Mouse (Mus musculus): ENCODE results near the gene Zfhx3. TPM values are rescaled to one million over a fixed set of nuclear protein-coding genes. Genes with fewer than 3 reads are reported as not detected.

Zfhx3 gene
- polyA plus RNA-seq, 1 experiment from 2014 or later: 3.3 TPM

GRCm38 (mm10) chr8:108691456-108692238, 749.2 kb downstream of the Zfhx3 start:
- peaks cover 19% of the 10 kb centered on the region for H3K27me3 ChIP-seq (ENCODE audit: control insufficient read depth, insufficient read depth, low read length)
- peak overlapping the region; percentile 71 for H3K4me2 ChIP-seq (ENCODE audit: low read depth, low read length)
- no peaks in the 10 kb centered on the region for H3K9me3 ChIP-seq (replicated peaks; ENCODE audit: control insufficient read depth, low read length)
- WGBS: 4% methylated on average over 21 of the region's 21 CpGs
- peak overlapping the region; percentile 40 for H3K4me3 ChIP-seq (ENCODE audit: low read length)
- H3K4me1 ChIP-seq (ENCODE audit: control insufficient read depth, insufficient read depth, low read length): peaks cover 30% of the 10 kb centered on the region
- peak overlapping the region; percentile 46 for H3K9ac ChIP-seq (ENCODE audit: low read length)
- ATAC-seq (replicated peaks; ENCODE audit: extremely low read depth, insufficient read depth, low FRiP score): no peak
- H3K27ac ChIP-seq (ENCODE audit: low read length): no peak overlapping the region
- H3K36me3 ChIP-seq (ENCODE audit: control insufficient read depth, insufficient read depth): no peaks in the 10 kb centered on the region

GRCm38 (mm10) chr8:108692239-108692627, 749.8 kb downstream of the Zfhx3 start:
- no peak for ATAC-seq (replicated peaks; ENCODE audit: extremely low read depth, insufficient read depth, low FRiP score)
- H3K27me3 ChIP-seq (ENCODE audit: control insufficient read depth, insufficient read depth, low read length): peaks cover 20% of the 10 kb centered on the region
- H3K9me3 ChIP-seq (replicated peaks; ENCODE audit: control insufficient read depth, low read length): no peaks in the 10 kb centered on the region
- 5% methylated on average over 5 of the region's 5 CpGs for WGBS
- H3K9ac ChIP-seq (ENCODE audit: low read length): no peak overlapping the region
- peaks cover 30% of the 10 kb centered on the region for H3K4me1 ChIP-seq (ENCODE audit: control insufficient read depth, insufficient read depth, low read length)
- peak overlapping the region; percentile 40 for H3K4me3 ChIP-seq (ENCODE audit: low read length)
- peak overlapping the region; percentile 71 for H3K4me2 ChIP-seq (ENCODE audit: low read depth, low read length)
- no peak overlapping the region for H3K27ac ChIP-seq (ENCODE audit: low read length)
- no peaks in the 10 kb centered on the region for H3K36me3 ChIP-seq (ENCODE audit: control insufficient read depth, insufficient read depth)

DNA sequence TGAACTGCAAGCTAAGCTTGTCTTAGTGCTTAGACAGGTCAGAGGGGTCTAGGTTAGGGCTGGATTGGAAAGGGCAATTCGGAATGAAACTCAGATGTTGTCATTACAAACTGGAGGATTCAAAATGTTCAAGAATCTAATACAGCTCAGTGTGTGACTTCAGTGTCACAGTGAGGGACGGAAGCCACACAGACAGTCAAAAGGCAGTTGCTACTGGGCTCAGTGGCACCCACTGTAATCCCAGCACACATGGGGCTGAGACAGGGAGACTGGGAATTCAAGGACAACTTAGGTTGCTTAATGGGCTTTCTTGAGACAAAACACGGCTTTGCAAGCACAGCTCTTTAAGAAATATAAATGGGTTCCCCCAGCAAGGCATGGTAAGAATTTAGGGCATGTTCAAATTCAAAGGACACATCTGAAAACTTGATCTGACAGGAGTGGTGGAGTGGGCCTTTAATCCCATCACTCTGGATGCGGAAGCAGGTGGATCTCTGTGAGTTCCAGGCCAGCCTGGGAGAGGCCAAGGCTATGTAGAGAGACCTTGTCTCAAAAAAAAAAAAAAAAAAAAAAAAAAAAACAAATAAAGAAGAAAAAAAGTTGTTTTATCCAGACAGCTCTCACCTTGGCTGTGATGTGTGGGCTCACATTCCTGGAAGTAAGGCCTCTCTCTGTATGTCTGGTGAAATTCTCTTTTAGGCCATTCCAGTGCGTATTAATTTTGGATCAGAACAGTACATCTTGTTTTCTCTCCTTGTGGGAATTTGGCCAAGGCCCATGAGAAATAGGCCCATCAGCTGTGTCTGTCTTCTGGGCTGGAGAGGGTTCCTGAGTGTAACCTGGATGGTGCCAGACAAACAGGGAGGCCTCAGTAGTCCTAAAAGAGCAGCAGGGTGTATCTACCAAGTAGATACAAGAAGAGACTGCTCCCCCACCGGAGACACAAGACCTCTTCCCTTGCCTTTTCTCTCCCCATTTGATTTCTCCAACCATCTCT, 750.5 kb downstream of the Zfhx3 start:
- H3K27me3 ChIP-seq (ENCODE audit: control insufficient read depth, insufficient read depth, low read length): peaks cover 27% of the 10 kb centered on the region
- H3K9ac ChIP-seq (ENCODE audit: low read length): no peak overlapping the region
- H3K4me1 ChIP-seq (ENCODE audit: control insufficient read depth, insufficient read depth, low read length): peaks cover 30% of the 10 kb centered on the region
- ATAC-seq (replicated peaks; ENCODE audit: extremely low read depth, insufficient read depth, low FRiP score): no peak
- no peaks in the 10 kb centered on the region for H3K36me3 ChIP-seq (ENCODE audit: control insufficient read depth, insufficient read depth)
- WGBS: 79% methylated on average over 6 of the region's 6 CpGs
- no peaks in the 10 kb centered on the region for H3K9me3 ChIP-seq (replicated peaks; ENCODE audit: control insufficient read depth, low read length)
- H3K4me2 ChIP-seq (ENCODE audit: low read depth, low read length): no peak overlapping the region
- no peak overlapping the region for H3K27ac ChIP-seq (ENCODE audit: low read length)
- no peak overlapping the region for H3K4me3 ChIP-seq (ENCODE audit: low read length)

- peaks cover 30% of the 10 kb centered on the region for H3K4me1 ChIP-seq (ENCODE audit: control insufficient read depth, insufficient read depth, low read length)
- peak; percentile 67 for ATAC-seq (replicated peaks; ENCODE audit: extremely low read depth, insufficient read depth, low FRiP score)
- H3K9me3 ChIP-seq (replicated peaks; ENCODE audit: control insufficient read depth, low read length): no peaks in the 10 kb centered on the region
- no peak overlapping the region for H3K9ac ChIP-seq (ENCODE audit: low read length)
- no peak overlapping the region for H3K4me3 ChIP-seq (ENCODE audit: low read length)
- no peak overlapping the region for H3K27ac ChIP-seq (ENCODE audit: low read length)
- WGBS: 58% methylated on average over 5 of the region's 5 CpGs
- H3K4me2 ChIP-seq (ENCODE audit: low read depth, low read length): no peak overlapping the region
- H3K36me3 ChIP-seq (ENCODE audit: control insufficient read depth, insufficient read depth): no peaks in the 10 kb centered on the region
- peaks cover 34% of the 10 kb centered on the region for H3K27me3 ChIP-seq (ENCODE audit: control insufficient read depth, insufficient read depth, low read length)
Observed at GRCm38 (mm10) chr8:108693841-108694240, 751.4 kb downstream of the Zfhx3 start.

DNA sequence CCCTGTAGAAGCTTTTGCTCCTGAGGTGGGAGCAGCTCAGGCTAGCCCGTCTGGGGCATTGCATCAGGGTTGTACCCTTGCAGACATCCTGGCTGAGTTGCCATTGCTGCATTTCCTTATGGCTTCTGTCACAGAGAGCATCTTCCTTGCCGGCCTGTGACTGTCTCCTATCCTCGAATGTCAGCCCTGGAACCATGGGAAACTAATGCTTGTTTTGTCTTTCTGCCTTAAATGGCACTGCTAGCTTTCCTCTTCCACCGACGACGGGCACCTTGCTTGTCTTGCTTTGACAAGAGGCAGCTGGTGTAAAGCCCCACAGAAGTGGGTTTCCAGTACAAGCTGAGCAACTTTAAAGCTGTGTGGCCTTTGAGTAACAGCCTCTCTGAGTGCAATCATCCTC, 752.1 kb downstream of the Zfhx3 start:
- Histone ChIP-seq H3K27me3 (ENCODE audit: control insufficient read depth, insufficient read depth, low read length) (peaks cover 41% of the 10 kb centered on the region), H3K9me3 (replicated peaks; ENCODE audit: control insufficient read depth, low read length) (no peaks in the 10 kb centered on the region), H3K4me1 (ENCODE audit: control insufficient read depth, insufficient read depth, low read length) (peaks cover 31% of the 10 kb centered on the region), H3K4me3 (ENCODE audit: low read length) (no peak overlapping the region), H3K27ac (ENCODE audit: low read length) (no peak overlapping the region), H3K36me3 (ENCODE audit: control insufficient read depth, insufficient read depth) (no peaks in the 10 kb centered on the region), H3K4me2 (ENCODE audit: low read depth, low read length) (no peak overlapping the region), H3K9ac (ENCODE audit: low read length) (no peak overlapping the region)
- ATAC-seq (replicated peaks; ENCODE audit: extremely low read depth, insufficient read depth, low FRiP score): no peak
- WGBS: 56% methylated on average over 6 of the region's 6 CpGs

DNA sequence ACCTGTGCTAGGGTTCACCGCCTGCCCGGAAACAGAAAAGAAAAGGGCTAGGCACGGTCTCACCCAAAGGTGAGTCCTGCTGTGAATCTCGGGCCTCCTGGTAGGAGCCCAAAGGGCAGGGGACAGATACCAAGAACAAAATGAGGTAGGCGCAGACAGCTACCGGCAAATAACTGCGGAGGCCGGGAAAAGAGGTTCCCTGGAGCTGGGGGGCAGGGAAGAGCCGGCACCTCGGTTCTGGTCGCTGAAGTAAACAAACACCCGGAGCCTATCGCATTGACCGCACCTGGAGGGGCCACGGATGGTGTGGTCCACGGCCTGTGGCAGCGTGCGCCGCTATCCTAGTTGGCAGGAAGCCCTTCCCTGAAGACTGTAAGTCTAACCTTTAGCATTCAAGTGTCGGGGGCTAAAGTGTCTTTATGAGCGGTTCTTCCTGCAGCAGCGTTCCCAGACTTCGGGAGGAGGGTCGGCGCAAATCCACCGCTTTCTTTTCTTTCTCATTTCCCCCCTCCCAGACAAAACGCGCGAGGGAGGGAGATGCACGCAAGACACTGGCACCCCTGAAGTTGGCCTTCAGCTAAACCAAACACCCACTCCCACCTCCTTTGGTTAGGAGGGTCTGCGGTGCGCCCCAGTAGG, 752.9 kb downstream of the Zfhx3 start:
- H3K36me3 ChIP-seq (ENCODE audit: control insufficient read depth, insufficient read depth): no peaks in the 10 kb centered on the region
- no peaks in the 10 kb centered on the region for H3K9me3 ChIP-seq (replicated peaks; ENCODE audit: control insufficient read depth, low read length)
- no peak for ATAC-seq (replicated peaks; ENCODE audit: extremely low read depth, insufficient read depth, low FRiP score)
- H3K27me3 ChIP-seq (ENCODE audit: control insufficient read depth, insufficient read depth, low read length): peaks cover 49% of the 10 kb centered on the region
- H3K4me2 ChIP-seq (ENCODE audit: low read depth, low read length): peak overlapping the region; percentile 60
- peaks cover 35% of the 10 kb centered on the region for H3K4me1 ChIP-seq (ENCODE audit: control insufficient read depth, insufficient read depth, low read length)
- 17% methylated on average over 32 of the region's 32 CpGs for WGBS
- H3K27ac ChIP-seq (ENCODE audit: low read length): no peak overlapping the region
- peak overlapping the region; percentile 42 for H3K4me3 ChIP-seq (ENCODE audit: low read length)
- H3K9ac ChIP-seq (ENCODE audit: low read length): 0 out of 2 replicates have a peak overlapping the region, but pooled peaks have one; percentile 27

DNA sequence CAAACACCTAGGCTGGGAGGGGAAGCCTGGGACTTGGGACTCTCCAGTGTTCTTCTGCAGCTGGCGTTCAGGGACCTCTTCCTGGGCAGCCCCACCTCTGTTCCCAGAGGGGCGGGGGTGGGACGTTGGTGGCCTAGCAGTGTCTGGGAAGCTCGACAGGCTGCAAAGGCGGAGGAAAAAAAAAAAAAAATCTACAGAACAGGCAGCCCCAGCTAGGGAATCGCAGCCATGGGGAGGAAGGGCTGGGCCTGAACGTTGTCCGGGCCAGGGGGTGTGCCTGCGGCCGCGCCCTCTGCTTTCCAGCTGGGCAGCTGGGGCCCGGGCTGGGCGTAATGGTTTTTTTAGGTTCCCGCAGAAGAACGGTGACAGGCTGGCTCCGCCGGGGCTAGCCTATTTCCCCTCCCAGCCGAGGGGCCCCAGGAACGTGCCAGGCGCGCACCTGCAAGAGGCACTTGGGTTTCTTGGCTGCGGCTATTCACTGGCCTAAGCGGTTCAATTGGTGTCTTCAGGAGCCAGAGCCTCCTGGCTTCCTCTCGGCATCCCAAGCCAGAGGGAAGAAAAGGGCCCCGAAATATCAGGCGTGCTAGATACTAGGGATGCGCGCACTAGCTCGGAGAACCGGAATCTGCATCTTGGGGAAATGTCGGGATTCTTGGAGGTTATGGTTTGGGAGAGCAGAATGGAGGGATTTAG, 753.6 kb downstream of the Zfhx3 start:
- Histone ChIP-seq H3K4me3 (ENCODE audit: low read length) (peak overlapping the region; percentile 42), H3K27me3 (ENCODE audit: control insufficient read depth, insufficient read depth, low read length) (peaks cover 53% of the 10 kb centered on the region), H3K27ac (ENCODE audit: low read length) (no peak overlapping the region), H3K4me1 (ENCODE audit: control insufficient read depth, insufficient read depth, low read length) (peaks cover 33% of the 10 kb centered on the region), H3K9ac (ENCODE audit: low read length) (0 out of 2 replicates have a peak overlapping the region, but pooled peaks have one; percentile 27), H3K9me3 (replicated peaks; ENCODE audit: control insufficient read depth, low read length) (no peaks in the 10 kb centered on the region), H3K36me3 (ENCODE audit: control insufficient read depth, insufficient read depth) (no peaks in the 10 kb centered on the region), H3K4me2 (ENCODE audit: low read depth, low read length) (peak overlapping the region; percentile 60)
- 0 out of 2 replicates have a peak, but pooled peaks have one; percentile 15 for ATAC-seq (replicated peaks; ENCODE audit: extremely low read depth, insufficient read depth, low FRiP score)
- under 1% methylated on average over 31 of the region's 31 CpGs for WGBS

DNA sequence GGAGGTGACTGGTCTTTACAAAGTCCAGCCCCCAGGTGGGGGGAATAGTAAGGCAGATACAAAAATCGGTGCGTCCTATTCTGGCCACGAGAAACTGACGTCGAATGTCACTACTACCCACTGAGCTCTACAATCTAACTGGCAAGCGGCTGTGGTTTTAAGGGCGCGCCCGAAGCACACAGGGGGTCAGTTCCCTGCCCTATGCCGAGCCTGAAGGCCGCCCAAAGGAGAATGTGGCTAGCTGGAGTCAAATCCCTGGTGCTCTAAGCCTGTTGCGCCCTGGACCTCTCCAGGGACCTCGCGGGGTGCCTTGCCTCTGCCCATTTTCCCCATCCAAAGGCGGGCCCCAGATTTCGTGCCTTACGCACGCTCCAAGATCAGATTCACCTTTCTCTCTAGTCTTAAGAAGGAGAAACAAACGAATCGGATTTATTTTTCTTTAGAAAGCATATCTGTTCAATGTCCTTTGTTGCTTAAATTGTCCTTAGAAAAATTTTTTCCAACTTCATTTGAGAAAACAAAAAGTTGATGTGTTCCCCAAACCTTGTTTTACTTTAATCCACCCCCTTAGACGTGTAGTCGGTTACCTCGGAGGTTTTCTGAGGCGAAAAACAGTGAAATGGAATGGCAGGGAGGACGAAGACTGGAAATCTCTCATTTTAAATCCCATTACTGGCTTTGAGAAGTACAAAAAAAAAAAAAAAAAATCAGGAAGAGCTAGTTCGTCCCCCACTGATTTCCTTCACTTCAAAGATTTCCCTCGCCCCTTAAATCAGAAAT, 754.4 kb downstream of the Zfhx3 start:
- peaks cover 25% of the 10 kb centered on the region for H3K4me1 ChIP-seq (ENCODE audit: control insufficient read depth, insufficient read depth, low read length)
- no peak overlapping the region for H3K27ac ChIP-seq (ENCODE audit: low read length)
- H3K9me3 ChIP-seq (replicated peaks; ENCODE audit: control insufficient read depth, low read length): no peaks in the 10 kb centered on the region
- WGBS: 5% methylated on average over 27 of the region's 27 CpGs
- H3K4me3 ChIP-seq (ENCODE audit: low read length): peak overlapping the region; percentile 42
- peak overlapping the region; percentile 60 for H3K4me2 ChIP-seq (ENCODE audit: low read depth, low read length)
- H3K36me3 ChIP-seq (ENCODE audit: control insufficient read depth, insufficient read depth): no peaks in the 10 kb centered on the region
- peaks cover 56% of the 10 kb centered on the region for H3K27me3 ChIP-seq (ENCODE audit: control insufficient read depth, insufficient read depth, low read length)
- no peak for ATAC-seq (replicated peaks; ENCODE audit: extremely low read depth, insufficient read depth, low FRiP score)
- no peak overlapping the region for H3K9ac ChIP-seq (ENCODE audit: low read length)

Measured in heart, embryonic 16.5 days (tissue).